Mouse (Mus musculus): ENCODE results near the gene Krtcap3. TPM values are rescaled to one million over a fixed set of nuclear protein-coding genes. Genes with fewer than 3 reads are reported as not detected.

Krtcap3 gene
- polyA plus RNA-seq, 1 experiment from 2014 or later = 2.3 TPM

DNA sequence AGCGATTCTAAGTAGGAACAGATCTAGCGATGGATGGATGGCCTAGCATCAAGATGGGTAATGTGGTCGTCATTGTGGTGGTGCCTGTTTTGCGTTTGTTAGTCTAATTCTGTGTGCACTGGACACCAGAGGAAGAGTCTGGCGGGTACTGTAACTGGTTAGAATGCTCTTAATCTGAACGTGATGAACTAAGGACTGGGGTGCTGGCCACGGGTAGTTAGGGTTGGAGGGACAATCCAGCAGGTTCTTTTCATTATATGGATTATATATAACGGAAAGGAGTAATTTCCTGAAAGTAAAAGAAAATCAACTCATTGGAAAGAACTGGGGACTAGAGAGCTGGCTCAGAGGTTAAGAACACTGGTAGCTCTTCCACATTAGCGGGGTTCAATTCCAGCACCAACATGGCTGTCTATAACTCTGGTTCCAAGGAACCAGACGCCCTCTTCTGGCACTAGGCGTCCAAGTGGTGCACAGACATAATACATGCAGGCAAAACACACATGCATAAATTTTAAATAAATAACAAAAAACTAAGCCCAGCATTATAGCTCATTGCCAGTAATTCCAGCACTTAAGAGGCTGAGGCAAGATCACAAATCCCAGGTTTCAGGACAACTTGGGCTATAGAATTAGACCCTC is 30.1 kb upstream of the Krtcap3 start:
- Histone ChIP-seq H3K9me3 (replicated peaks) (no peaks in the 10 kb centered on the region), H3K9ac (peak overlapping the region; percentile 92), H3K4me3 (peak overlapping the region; percentile 90), H3K27ac (peak overlapping the region; percentile 87), H3K27me3 (no peaks in the 10 kb centered on the region), H3K4me1 (peaks cover 18% of the 10 kb centered on the region), H3K4me2 (peak overlapping the region; percentile 79), H3K36me3 (ENCODE audit: poor library complexity, severe bottlenecking) (no peaks in the 10 kb centered on the region)
- ATAC-seq = no peak; the same call in 1 of the 2 replicates
- 10% methylated on average over 11 of the region's 11 CpGs for WGBS

DNA sequence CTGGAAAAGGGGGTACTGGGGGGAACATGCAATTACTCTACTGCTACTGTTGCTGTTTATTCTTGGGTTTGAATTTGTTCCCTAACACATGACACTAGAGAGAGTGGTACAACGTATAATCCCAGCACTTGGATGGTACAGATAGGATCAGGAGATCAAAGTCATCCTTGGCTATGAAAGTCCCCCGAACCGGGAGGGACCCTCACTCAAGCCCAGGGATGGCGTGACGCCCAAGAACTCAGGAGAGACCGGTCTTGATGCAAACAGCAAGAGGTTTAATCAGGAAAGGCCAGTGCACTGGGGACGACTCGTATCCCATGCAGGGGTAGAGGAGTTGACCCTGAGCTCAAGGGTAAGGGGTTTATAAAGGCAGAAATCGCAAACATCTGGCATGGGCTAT is 28.8 kb upstream of the Krtcap3 start:
- Histone ChIP-seq H3K27me3 (no peaks in the 10 kb centered on the region), H3K27ac (no peak overlapping the region)

DNA sequence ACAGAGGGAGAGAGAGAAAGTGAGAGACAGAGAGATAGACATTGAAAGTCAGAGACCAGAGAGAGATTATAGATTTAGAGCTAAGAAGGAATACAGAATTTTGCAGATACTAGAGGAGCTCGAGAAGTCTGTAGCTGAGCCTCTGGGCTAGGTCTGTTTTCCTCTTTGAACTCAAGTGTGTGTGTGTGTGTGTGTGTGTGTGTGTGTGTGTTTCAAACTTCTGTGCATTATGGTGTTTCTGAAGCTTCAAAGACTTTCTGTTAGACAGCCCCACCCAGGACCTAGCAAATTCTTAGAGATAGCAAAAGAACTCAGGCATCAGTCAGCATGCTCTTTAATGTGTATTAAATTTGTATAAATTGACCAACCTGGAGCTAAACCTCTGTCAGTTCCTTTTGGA is 24.9 kb upstream of the Krtcap3 start:
- no peak for ATAC-seq
- no peaks in the 10 kb centered on the region for H3K4me1 ChIP-seq
- H3K4me3 ChIP-seq = no peak overlapping the region
- WGBS = 67% methylated on average over 1 of the region's 1 CpGs
- H3K9ac ChIP-seq = no peak overlapping the region
- no peak overlapping the region for H3K27ac ChIP-seq
- no peaks in the 10 kb centered on the region for H3K27me3 ChIP-seq
- H3K9me3 ChIP-seq (replicated peaks) = no peaks in the 10 kb centered on the region
- no peak overlapping the region for H3K4me2 ChIP-seq
- H3K36me3 ChIP-seq (ENCODE audit: poor library complexity, severe bottlenecking) = no peaks in the 10 kb centered on the region

More for the DNA sequence above, 28.8 kb upstream of the Krtcap3 start:
- ATAC-seq = no peak
- 96% methylated on average over 9 of the region's 9 CpGs for whole genome bisulfite sequencing
- H3K4me3 ChIP-seq = no peak overlapping the region
- H3K4me2 ChIP-seq = no peak overlapping the region
- peaks cover 14% of the 10 kb centered on the region for H3K4me1 ChIP-seq
- no peak overlapping the region for H3K9ac ChIP-seq
- H3K9me3 ChIP-seq (replicated peaks) = no peaks in the 10 kb centered on the region
- no peaks in the 10 kb centered on the region for H3K36me3 ChIP-seq (ENCODE audit: poor library complexity, severe bottlenecking)

DNA sequence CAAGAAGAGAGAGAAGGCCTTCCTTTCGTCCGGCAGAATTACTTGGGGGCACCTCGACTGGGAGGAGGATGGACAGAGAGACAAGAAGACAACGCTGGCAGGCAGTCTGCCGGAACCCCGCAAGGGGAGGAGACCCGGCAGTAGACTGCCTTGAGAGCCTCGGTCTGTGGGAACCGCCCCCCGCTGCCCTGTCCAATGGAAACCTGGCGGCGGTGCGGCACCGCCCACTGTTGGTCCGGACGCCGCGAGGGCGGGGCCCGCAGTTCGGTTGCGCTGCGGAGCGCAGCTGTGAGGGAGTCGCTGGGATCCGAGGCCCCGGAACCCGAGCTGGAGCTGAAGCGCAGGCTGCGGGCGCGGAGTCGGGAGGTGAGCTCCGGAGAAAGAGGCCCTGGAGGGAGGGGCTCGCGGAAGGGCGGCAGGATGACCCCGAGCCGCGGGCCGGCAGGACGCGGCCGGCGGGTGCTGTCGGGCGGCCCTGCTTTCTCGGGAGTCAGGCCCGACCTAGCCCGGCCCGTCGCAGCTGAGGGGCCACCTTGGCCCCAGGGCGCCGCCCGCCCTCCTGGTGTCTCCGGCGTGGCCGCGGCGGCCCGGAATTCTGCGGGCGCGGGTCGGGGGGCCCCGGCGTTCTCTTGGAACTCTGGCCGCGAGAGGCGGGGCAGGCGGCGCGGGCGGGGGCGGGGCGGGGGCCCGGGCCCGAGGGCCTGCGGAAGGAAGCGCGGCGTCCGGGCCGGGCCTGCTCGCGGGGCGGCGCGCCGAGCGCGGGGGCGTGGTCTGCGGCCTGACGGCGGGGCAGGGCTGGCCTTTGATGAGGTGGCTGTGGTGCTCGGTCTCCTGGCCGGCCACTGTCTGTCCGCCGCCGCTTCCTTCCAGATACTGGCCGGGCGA is 10.6 kb upstream of the Krtcap3 start, which contains the start of the genes Nrbp1 and Gm9970:
TSS of gene Nrbp1 (plus strand) at position 228 of the 885 bp plus-strand sequence.
TSS of gene Gm9970 (minus strand) at position 596 of the 885 bp plus-strand sequence.
- H3K4me2 ChIP-seq = peak within 1 kb of the TSS; percentile 89
- peak within 1 kb of the TSS; percentile 92 for H3K4me3 ChIP-seq
- H3K27ac ChIP-seq = peak within 1 kb of the TSS; percentile 95
- peaks cover 16% of the 10 kb centered on the region for H3K4me1 ChIP-seq
- peak; percentile 99 for ATAC-seq
- H3K9me3 ChIP-seq (replicated peaks) = peaks cover 8% of the 10 kb centered on the region; the same call in 1 of the 2 replicates
- H3K9ac ChIP-seq = peak within 1 kb of the TSS; percentile 94
- H3K36me3 ChIP-seq (ENCODE audit: poor library complexity, severe bottlenecking) = peaks cover 23% of the 10 kb centered on the region
- no peaks in the 10 kb centered on the region for H3K27me3 ChIP-seq
- WGBS = under 1% methylated on average over 49 of the region's 103 CpGs

DNA sequence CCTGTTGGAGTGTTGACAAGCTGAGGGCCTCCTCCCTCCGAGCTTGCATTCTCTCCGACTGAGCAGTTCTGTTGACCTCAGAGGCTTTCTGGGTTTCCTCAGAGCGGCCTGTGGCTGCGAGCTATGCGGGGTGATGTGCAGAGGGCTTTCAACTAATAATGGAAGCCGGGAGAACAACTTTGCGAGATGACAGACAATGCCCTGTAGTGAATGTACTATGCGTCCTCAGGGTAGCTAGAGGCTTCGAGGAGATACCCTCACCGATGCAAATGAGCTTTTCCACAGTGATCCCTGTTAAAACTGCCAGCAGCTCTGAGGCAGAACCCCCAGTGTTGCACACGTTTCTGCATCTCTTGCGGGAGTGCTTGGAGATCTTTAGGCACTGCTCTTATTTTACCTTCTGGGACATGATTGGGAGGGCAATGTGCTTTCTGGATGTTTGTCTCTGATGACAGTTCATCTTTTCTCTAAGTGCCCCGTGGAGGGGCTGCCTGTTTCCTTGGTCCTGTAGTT is 9.9 kb upstream of the Krtcap3 start:
- Histone ChIP-seq H3K4me2 (peak overlapping the region; percentile 89), H3K4me3 (peak overlapping the region; percentile 92), H3K9ac (peak overlapping the region; percentile 94), H3K9me3 (replicated peaks) (0 out of 2 replicates have a peak, but pooled peaks cover under 1% of the 10 kb centered on the region), H3K4me1 (peaks cover 16% of the 10 kb centered on the region), H3K27ac (peak overlapping the region; percentile 95), H3K36me3 (ENCODE audit: poor library complexity, severe bottlenecking) (peaks cover 30% of the 10 kb centered on the region), H3K27me3 (no peaks in the 10 kb centered on the region)
- no peak for ATAC-seq
- 0% methylated on average over 13 of the region's 13 CpGs for WGBS

DNA sequence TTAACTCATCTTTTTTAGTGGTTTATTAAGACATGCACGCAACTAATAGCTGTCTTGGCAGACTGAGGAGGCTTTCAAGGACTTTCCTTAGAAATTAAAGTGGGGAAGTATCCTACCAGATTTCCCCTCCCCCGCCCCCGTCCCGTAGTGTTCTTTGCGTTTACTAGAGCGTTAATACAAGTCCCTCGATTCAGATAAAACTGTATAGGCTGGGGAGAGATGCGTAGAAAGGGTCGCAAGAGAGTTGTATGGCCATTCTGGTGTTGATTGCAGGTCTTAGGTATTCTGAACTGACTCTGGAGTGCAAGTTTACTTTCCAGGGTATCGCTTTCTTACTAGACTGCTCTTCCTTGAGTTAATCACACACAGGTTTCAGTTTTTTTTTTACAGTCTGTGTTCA is 9.3 kb upstream of the Krtcap3 start:
- 16% methylated on average over 10 of the region's 10 CpGs for WGBS
- ATAC-seq = no peak
- peaks cover 16% of the 10 kb centered on the region for H3K4me1 ChIP-seq
- no peaks in the 10 kb centered on the region for H3K27me3 ChIP-seq
- H3K36me3 ChIP-seq (ENCODE audit: poor library complexity, severe bottlenecking) = peaks cover 36% of the 10 kb centered on the region
- no peak overlapping the region for H3K27ac ChIP-seq
- H3K9ac ChIP-seq = peak overlapping the region; percentile 94
- peak overlapping the region; percentile 89 for H3K4me2 ChIP-seq
- no peaks in the 10 kb centered on the region for H3K9me3 ChIP-seq (replicated peaks)
- H3K4me3 ChIP-seq = peak overlapping the region; percentile 92

DNA sequence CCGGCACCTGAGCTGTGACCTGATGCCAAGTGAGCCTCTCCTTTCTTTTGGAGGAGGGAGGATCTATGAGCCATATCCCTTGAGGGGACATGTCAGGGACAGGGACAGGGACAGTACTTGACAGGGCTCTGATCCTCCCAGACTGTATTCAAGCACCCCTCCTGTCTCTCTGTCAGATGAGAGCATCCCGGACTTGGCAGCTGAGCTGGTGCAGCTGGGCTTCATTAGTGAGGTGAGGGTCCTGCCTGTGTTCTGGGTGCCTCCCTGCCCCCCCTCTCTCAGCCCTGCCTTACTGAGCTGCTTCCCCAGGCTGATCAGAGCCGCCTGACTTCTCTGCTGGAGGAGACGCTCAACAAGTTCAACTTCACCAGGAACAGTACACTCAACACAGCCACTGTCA is 775 bp upstream of the Krtcap3 start:
- peaks cover 13% of the 10 kb centered on the region for H3K4me1 ChIP-seq
- ATAC-seq = peak; percentile 52; the same call in 1 of the 2 replicates
- peaks cover 98% of the 10 kb centered on the region for H3K36me3 ChIP-seq (ENCODE audit: poor library complexity, severe bottlenecking)
- no peaks in the 10 kb centered on the region for H3K27me3 ChIP-seq
- H3K27ac ChIP-seq = no peak overlapping the region
- H3K4me3 ChIP-seq = no peak overlapping the region
- peak overlapping the region; percentile 47; the same call in 1 of the 2 replicates for H3K9ac ChIP-seq
- H3K4me2 ChIP-seq = no peak overlapping the region
- WGBS = 56% methylated on average over 4 of the region's 4 CpGs
- no peaks in the 10 kb centered on the region for H3K9me3 ChIP-seq (replicated peaks)

DNA sequence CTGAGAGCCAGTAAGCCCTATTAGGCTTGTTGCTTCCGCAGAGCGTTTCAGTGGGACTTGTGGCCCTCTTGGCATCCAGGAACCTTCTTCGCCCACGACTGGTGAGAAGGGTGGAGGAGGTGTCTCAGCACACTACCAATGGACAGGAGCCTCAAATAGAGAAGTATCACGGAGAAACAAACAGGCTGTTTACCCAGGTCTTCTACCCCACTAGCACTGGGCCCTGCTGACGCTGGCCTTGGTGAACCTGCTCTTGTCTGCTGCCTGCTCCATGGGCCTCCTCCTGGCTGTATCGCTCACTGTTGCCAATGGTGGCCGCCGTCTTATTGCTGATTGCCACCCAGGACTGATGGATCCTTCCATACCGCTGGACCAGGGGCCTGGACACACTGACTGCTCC is 660 bp downstream of the Krtcap3 start:
- no peak overlapping the region for H3K27ac ChIP-seq
- no peak overlapping the region for H3K9ac ChIP-seq
- peaks cover 94% of the 10 kb centered on the region for H3K36me3 ChIP-seq (ENCODE audit: poor library complexity, severe bottlenecking)
- peak overlapping the region; percentile 50; the same call in 1 of the 2 replicates for H3K4me2 ChIP-seq
- H3K4me3 ChIP-seq = no peak overlapping the region
- no peaks in the 10 kb centered on the region for H3K27me3 ChIP-seq
- H3K9me3 ChIP-seq (replicated peaks) = no peaks in the 10 kb centered on the region
- ATAC-seq = 0 out of 2 replicates have a peak, but pooled peaks have one; percentile 7
- H3K4me1 ChIP-seq = peaks cover 13% of the 10 kb centered on the region
- 41% methylated on average over 10 of the region's 10 CpGs for WGBS

DNA sequence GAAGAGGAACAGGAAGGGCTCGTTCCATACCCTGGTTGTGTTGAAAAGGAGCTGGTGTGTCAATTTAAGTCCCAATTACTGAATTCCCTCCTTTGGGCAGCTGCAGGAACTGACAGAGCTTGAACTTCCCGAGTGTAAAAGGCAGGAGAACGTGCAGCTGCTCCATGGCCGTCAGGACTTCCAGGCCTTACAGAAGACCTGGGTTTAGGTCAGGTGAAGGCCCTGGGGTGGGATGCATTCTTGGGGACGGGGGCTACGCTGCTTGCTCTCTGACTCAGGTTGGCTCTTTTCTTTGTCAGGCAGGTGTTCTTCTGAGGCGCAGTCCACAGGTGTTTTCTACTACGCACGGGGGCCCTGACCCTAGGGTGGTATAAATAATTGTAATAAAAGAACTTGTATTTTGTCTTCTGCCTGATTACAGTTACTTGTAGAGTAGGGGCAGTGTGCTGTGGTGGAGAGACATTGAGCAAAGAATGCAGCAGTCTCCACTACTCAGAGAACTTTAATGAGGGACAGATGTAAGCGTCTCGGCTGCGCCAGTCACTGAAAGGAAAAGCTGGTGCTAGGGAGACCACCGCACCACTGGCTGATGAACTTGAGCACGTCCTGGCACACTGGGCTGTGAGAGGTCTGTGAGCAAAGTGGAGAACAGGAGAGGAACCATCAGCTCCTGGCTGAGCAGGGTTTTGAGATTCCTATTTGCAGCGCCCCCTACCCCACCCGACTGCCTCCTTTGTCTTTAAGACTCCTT is 1.5 kb downstream of the Krtcap3 start:
- H3K4me2 ChIP-seq = no peak overlapping the region
- no peaks in the 10 kb centered on the region for H3K27me3 ChIP-seq
- WGBS = 85% methylated on average over 16 of the region's 16 CpGs
- peaks cover 92% of the 10 kb centered on the region for H3K36me3 ChIP-seq (ENCODE audit: poor library complexity, severe bottlenecking)
- no peak overlapping the region for H3K27ac ChIP-seq
- no peaks in the 10 kb centered on the region for H3K9me3 ChIP-seq (replicated peaks)
- no peak overlapping the region for H3K9ac ChIP-seq
- H3K4me3 ChIP-seq = no peak overlapping the region
- H3K4me1 ChIP-seq = peaks cover 13% of the 10 kb centered on the region
- ATAC-seq = no peak

DNA sequence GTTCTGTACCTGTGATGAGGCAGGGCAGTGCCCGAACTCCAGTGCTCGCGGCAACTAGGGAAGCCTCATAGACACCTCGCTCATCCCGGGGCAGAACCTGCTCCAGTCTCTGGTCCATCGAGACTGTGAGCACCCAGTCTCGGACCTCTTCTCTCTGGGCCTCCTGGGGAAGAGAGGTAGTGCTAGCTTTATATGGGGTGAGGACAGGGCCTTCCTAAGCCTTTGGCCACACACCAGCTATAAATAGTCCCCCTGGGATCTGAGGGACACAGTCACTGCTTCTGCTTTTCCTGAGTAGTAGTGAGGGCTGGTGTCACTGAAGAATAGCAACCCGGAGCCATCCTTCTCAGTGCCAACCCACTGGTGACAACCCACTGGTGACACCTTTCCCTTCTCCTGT is 2.3 kb downstream of the Krtcap3 start:
- no peak overlapping the region for H3K4me2 ChIP-seq
- WGBS = 95% methylated on average over 8 of the region's 8 CpGs
- no peaks in the 10 kb centered on the region for H3K27me3 ChIP-seq
- no peak for ATAC-seq
- H3K36me3 ChIP-seq (ENCODE audit: poor library complexity, severe bottlenecking) = peaks cover 90% of the 10 kb centered on the region
- H3K27ac ChIP-seq = no peak overlapping the region
- H3K9ac ChIP-seq = no peak overlapping the region
- no peak overlapping the region for H3K4me3 ChIP-seq
- peaks cover 13% of the 10 kb centered on the region for H3K4me1 ChIP-seq
- H3K9me3 ChIP-seq (replicated peaks) = no peaks in the 10 kb centered on the region

DNA sequence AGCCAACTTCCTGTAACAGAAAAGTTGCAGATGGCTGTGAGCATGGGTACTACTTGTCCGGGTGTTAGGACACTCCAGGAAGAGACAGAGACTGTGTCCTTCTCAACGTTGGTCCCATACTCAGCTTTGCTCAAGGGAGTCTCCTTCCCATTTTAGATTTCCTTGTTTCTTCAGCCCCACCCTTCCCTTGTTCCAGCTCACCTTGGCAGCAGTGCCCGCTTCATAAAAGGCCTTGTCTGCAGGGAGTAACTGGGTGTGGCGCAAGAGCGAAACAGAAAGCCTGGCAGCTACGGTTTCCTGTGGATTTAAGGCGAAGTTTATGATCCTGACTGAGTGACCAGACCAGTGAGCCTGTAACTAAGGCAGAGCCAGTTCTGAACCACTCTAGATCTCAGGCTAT is 3.0 kb downstream of the Krtcap3 start:
- Histone ChIP-seq H3K27ac (no peak overlapping the region), H3K4me2 (no peak overlapping the region), H3K27me3 (no peaks in the 10 kb centered on the region), H3K4me3 (no peak overlapping the region), H3K9ac (no peak overlapping the region), H3K4me1 (peaks cover 13% of the 10 kb centered on the region), H3K36me3 (ENCODE audit: poor library complexity, severe bottlenecking) (peaks cover 90% of the 10 kb centered on the region), H3K9me3 (replicated peaks) (no peaks in the 10 kb centered on the region)
- no peak for ATAC-seq
- 88% methylated on average over 7 of the region's 7 CpGs for WGBS
